Mouse (Mus musculus) kidney, adult 2 months (tissue): ENCODE data around the gene Fxyd7.

Source experiments
- CTCF ChIP-seq: fragments of 200-500 bp; conservative IDR thresholded peaks from 2 replicates; pipeline ENCODE4 v1.5.1; 2011; ENCODE audit warnings: low read depth, mild to moderate bottlenecking, control low read depth, low read length, moderate library complexity, mixed read lengths; ENCODE audit not compliant: insufficient read depth, insufficient read length
- POLR2A ChIP-seq: fragments of 200-500 bp; IDR thresholded peaks from one replicate; pipeline ENCODE4 v1.6.1; 2011; ENCODE audit warnings: low read depth, low read length, control low read depth

- TF ChIP-seq CTCF: no peak
- TF ChIP-seq POLR2A: no peak
These were observed 6.9 kb upstream of the Fxyd7 start for GRCm38 (mm10) chr7:31058211-31058610.
